Mouse (Mus musculus) stomach, postnatal 0 days (tissue): ENCODE data around the gene Hnrnpa2b1.

Experiments used
- CTCF ChIP-seq: IDR thresholded peaks from 2 replicates; pipeline ENCODE4 v1.5.1; 2016; ENCODE audit warnings: antibody characterized with exemption, low read depth, mild to moderate bottlenecking, moderate library complexity
- EP300 ChIP-seq: optimal IDR thresholded peaks from 2 replicates; pipeline ENCODE3; 2016; ENCODE audit warnings: antibody characterized with exemption

DNA sequence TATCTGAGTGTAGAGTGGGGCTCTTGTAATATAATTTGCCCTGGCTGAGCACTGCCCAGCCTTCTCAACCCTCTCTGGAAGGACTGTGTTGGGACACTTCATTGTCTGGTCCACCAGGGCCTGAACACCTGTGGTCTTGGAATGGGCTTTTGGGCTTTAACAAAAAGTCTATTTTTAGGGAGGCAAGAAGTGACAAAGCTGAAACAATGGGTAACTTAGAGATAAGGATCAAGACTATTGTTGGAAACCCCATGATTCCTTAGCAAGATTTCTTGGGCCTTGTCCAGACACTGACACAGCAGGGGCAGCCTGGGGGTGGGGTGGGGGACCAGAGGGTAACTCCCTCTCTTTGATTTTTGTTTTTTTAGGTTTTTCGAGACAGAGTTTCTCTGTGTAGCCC is 41.3 kb upstream of the Hnrnpa2b1 start:
- TF ChIP-seq CTCF (no peak), EP300 (no peak)
